Mouse (Mus musculus) midbrain, embryonic 16.5 days (tissue): Measurements from ENCODE around the gene Traip. TPM values are rescaled to one million over a fixed set of nuclear protein-coding genes. Genes with fewer than 3 reads are reported as not detected.
A peak's percentile ranks its signal among the peaks of the same experiment; 100 is the strongest.

ENCODE experiments used
- ATAC-seq: fragments of 200-750 bp; cut with Nextera tagmentation; 2 replicates; pipeline ENCODE4 v1.8.0; 2017; ENCODE audit warnings: moderate TSS enrichment
- H3K27ac ChIP-seq: fragments of 300-500 bp; sonication (generic); 2 replicates; pipeline ENCODE4 v1.5.1; 2014; ENCODE audit warnings: mild to moderate bottlenecking, low read length, mixed read lengths
- H3K27me3 ChIP-seq: fragments of 300-500 bp; sonication (generic); 2 replicates; pipeline ENCODE4 v1.6.1; 2014; ENCODE audit warnings: low read depth, low read length, mixed read lengths; ENCODE audit not compliant: control insufficient read depth, insufficient read depth
- H3K36me3 ChIP-seq: fragments of 300-500 bp; sonication (generic); 2 replicates; pipeline ENCODE4 v1.6.1; 2014; ENCODE audit warnings: mild to moderate bottlenecking, low read length, moderate library complexity, mixed read lengths; ENCODE audit not compliant: control insufficient read depth, insufficient read depth
- H3K4me1 ChIP-seq: fragments of 300-500 bp; sonication (generic); 2 replicates; pipeline ENCODE4 v1.6.1; 2014; ENCODE audit warnings: mild to moderate bottlenecking, low read length, mixed read lengths; ENCODE audit not compliant: control insufficient read depth, insufficient read depth
- H3K4me2 ChIP-seq: fragments of 300-500 bp; sonication (generic); 2 replicates; pipeline ENCODE4 v1.6.1; 2014; ENCODE audit warnings: mild to moderate bottlenecking, low read length, mixed read lengths
- H3K4me3 ChIP-seq: fragments of 300-500 bp; sonication (generic); 2 replicates; pipeline ENCODE4 v1.5.1; 2014; ENCODE audit warnings: low read depth, mild to moderate bottlenecking, low read length, moderate library complexity, mixed read lengths
- H3K9ac ChIP-seq: fragments of 300-500 bp; sonication (generic); 2 replicates; pipeline ENCODE4 v1.6.1; 2014; ENCODE audit warnings: low read depth, low read length, mixed read lengths
- H3K9me3 ChIP-seq: fragments of 300-500 bp; sonication (generic); replicated peaks from 2 replicates; pipeline ENCODE4 v1.6.1; 2014; ENCODE audit warnings: mild to moderate bottlenecking, low read length, mixed read lengths; ENCODE audit not compliant: control insufficient read depth, poor library complexity, severe bottlenecking
- WGBS: fragments of 180-500 bp; shearing (Covaris S2); extraction: QIAGEN DNeasy Blood & Tissue Kit; methylation state at CpG from one replicate; pipeline ENCODE4 v1.1.7; 2014; 5-methylcytosine and 5-hydroxymethylcytosine counted together
- polyA plus RNA-seq: library from polyadenylated mRNA; unstranded; fragments of >200 nt; fragmentation: Nextera tagmentation; extraction: Ambion mirVana; gene quantifications from 2 replicates; pipeline ENCODE4 v1.2.1, GENCODE M21; 2015

The Traip gene
- polyA plus RNA-seq, 1 experiment from 2014 or later: 12.6 TPM

- Histone ChIP-seq H3K4me2 (no peak overlapping the region), H3K27me3 (no peaks in the 10 kb centered on the region), H3K9ac (no peak overlapping the region), H3K9me3 (no peaks in the 10 kb centered on the region), H3K36me3 (no peaks in the 10 kb centered on the region), H3K4me3 (no peak overlapping the region), H3K4me1 (peaks cover 10% of the 10 kb centered on the region; the same call in 1 of the 2 replicates), H3K27ac (no peak overlapping the region)
- no peak for ATAC-seq
- WGBS: 88% methylated on average over 15 of the region's 15 CpGs
Observed at GRCm38 (mm10) chr9:107910025-107910769, 39.7 kb upstream of the Traip start.

DNA sequence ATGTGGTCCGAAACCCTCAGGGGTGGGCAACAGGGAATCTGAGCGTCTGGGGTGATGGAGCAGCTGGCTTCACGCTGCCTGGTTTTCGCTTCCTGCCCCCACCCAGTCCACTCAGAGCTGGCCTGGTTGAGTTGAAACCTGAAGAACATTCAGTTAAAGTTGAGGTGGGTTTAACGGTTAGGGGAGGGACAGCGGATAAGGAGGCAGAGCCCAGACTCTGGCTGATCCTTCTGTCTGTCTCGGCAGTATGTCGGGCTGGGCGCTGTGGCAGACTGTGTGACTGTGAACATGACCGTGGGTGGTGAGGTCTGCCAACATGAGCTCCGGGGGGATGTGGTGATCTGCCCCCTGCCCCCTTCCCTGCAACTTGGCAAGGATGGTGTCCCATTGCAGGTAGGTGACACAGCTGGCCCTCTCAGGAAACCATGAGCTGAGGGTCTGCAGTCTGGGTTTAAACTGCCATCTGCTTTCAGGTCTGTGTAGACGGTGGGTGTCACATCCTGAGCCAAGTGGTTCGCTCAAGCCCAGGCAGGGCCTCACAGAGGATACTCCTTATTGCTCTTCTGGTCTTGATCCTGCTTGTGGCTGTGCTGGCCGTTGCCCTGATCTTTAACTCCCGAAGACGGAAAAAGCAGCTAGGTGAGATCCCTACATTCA is 35.0 kb upstream of the Traip start:
- ATAC-seq: no peak
- H3K27ac ChIP-seq: no peak overlapping the region
- no peaks in the 10 kb centered on the region for H3K9me3 ChIP-seq
- H3K4me3 ChIP-seq: no peak overlapping the region
- whole genome bisulfite sequencing: 83% methylated on average over 16 of the region's 16 CpGs
- H3K4me1 ChIP-seq: peaks cover 16% of the 10 kb centered on the region
- no peaks in the 10 kb centered on the region for H3K27me3 ChIP-seq
- H3K4me2 ChIP-seq: no peak overlapping the region
- no peak overlapping the region for H3K9ac ChIP-seq
- no peaks in the 10 kb centered on the region for H3K36me3 ChIP-seq

DNA sequence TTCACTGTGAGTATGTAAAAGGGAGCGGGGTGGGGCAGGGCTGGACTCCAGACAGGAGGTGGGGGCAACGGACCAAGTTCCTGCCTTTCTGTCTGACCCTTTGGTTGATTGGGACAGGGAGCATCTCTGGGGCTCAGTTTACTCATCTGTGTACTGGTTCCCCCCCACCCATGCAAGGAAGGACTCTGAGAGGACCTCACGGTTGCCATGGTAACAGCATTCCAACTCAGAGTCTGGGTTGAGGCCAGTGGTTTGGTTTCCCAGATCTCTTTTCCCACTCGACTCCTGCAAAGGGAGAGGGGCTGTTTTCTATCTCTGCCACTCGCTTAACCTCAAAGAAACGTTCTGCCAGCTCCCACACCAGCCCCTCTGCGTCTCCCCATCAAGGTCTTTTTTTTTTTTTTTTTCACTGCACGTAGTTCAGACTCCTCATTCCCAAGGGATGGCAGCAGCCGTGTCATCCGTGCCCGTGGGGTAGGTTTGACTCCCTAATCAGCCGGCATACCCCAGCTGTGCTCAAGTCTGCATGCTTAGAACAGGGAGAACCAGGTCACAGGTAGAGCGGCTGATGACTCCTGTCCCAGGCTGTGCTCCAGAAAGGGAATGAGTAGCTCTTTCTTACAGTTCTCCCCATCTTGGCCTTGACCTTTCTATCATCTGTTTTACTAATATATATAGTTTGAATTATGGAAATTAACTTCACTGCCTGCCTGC is 31.9 kb upstream of the Traip start:
- WGBS: 26% methylated on average over 13 of the region's 13 CpGs
- ATAC-seq: peak; percentile 59
- peak overlapping the region; percentile 66 for H3K27ac ChIP-seq

DNA sequence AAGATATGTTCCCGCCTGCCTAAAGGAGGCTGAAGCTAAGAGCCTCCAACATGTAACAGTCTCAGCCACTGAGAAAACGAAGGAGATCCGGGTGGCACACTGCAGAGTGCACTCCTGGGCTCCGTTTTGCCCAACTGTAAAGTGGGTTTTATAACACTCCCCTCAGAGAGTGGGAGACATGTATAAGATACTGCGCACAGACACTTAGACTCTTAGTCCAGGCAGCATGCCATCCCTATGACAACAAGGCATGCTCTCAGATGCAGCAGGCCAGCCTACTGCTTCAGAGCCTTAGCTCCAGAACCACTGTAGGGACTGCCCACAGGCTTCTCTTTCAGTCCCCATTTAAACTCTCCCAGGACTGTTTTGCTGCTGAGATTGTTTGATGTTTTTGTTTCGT is 31.1 kb upstream of the Traip start:
- ATAC-seq: no peak
- H3K4me1 ChIP-seq: peaks cover 19% of the 10 kb centered on the region
- WGBS: 88% methylated on average over 6 of the region's 6 CpGs
- H3K27me3 ChIP-seq: no peaks in the 10 kb centered on the region
- peak overlapping the region; percentile 66 for H3K27ac ChIP-seq
- no peaks in the 10 kb centered on the region for H3K36me3 ChIP-seq
- no peaks in the 10 kb centered on the region for H3K9me3 ChIP-seq
- no peak overlapping the region for H3K4me3 ChIP-seq
- H3K4me2 ChIP-seq: no peak overlapping the region
- no peak overlapping the region for H3K9ac ChIP-seq

More for the DNA sequence above, 31.9 kb upstream of the Traip start:
- peaks cover 16% of the 10 kb centered on the region for H3K4me1 ChIP-seq
- peak overlapping the region; percentile 19; the same call in 1 of the 2 replicates for H3K4me2 ChIP-seq
- no peaks in the 10 kb centered on the region for H3K9me3 ChIP-seq
- no peak overlapping the region for H3K4me3 ChIP-seq
- H3K9ac ChIP-seq: 0 out of 2 replicates have a peak overlapping the region, but pooled peaks have one; percentile 12
- H3K36me3 ChIP-seq: no peaks in the 10 kb centered on the region
- no peaks in the 10 kb centered on the region for H3K27me3 ChIP-seq

GRCm38 (mm10) chr9:107919441-107919840 is 30.5 kb upstream of the Traip start:
- no peak overlapping the region for H3K27ac ChIP-seq
- no peaks in the 10 kb centered on the region for H3K9me3 ChIP-seq
- H3K9ac ChIP-seq: no peak overlapping the region
- no peak overlapping the region for H3K4me2 ChIP-seq
- WGBS: 83% methylated on average over 5 of the region's 5 CpGs
- no peak overlapping the region for H3K4me3 ChIP-seq
- H3K4me1 ChIP-seq: peaks cover 24% of the 10 kb centered on the region
- ATAC-seq: no peak
- no peaks in the 10 kb centered on the region for H3K36me3 ChIP-seq
- no peaks in the 10 kb centered on the region for H3K27me3 ChIP-seq

DNA sequence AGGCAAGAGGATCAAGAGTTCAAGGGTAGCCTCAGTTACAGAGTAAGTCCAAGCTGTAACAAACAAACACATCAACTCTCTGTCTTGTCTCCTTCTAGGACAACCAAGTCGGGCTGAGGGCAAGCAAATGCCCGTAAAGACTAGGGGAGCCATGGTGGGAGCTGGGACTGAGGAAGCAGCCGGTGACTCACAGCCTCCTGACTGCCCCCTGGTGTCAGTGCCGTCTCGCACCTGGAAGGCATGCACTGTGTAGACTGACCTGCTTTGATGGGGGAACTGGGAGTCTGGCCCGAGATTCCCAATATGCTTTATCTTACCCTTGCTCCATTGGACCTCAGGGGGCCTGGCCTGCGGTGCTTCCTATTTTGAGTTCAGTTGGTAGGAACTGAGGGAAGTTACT is 26.9 kb upstream of the Traip start:
- 35% methylated on average over 7 of the region's 7 CpGs for WGBS
- no peaks in the 10 kb centered on the region for H3K9me3 ChIP-seq
- H3K4me3 ChIP-seq: no peak overlapping the region
- peaks cover 28% of the 10 kb centered on the region for H3K4me1 ChIP-seq
- ATAC-seq: no peak
- H3K36me3 ChIP-seq: no peaks in the 10 kb centered on the region
- no peak overlapping the region for H3K9ac ChIP-seq
- no peak overlapping the region for H3K27ac ChIP-seq
- H3K27me3 ChIP-seq: no peaks in the 10 kb centered on the region
- H3K4me2 ChIP-seq: no peak overlapping the region

GRCm38 (mm10) chr9:107923956-107924355 is 26.0 kb upstream of the Traip start:
- H3K9ac ChIP-seq: 0 out of 2 replicates have a peak overlapping the region, but pooled peaks have one; percentile 16
- H3K4me3 ChIP-seq: no peak overlapping the region
- WGBS: 31% methylated on average over 6 of the region's 6 CpGs
- H3K27me3 ChIP-seq: no peaks in the 10 kb centered on the region
- 0 out of 2 replicates have a peak, but pooled peaks have one; percentile 6 for ATAC-seq
- no peaks in the 10 kb centered on the region for H3K9me3 ChIP-seq
- H3K4me2 ChIP-seq: no peak overlapping the region
- no peaks in the 10 kb centered on the region for H3K36me3 ChIP-seq
- H3K4me1 ChIP-seq: peaks cover 19% of the 10 kb centered on the region
- peak overlapping the region; percentile 61; the same call in 1 of the 2 replicates for H3K27ac ChIP-seq

DNA sequence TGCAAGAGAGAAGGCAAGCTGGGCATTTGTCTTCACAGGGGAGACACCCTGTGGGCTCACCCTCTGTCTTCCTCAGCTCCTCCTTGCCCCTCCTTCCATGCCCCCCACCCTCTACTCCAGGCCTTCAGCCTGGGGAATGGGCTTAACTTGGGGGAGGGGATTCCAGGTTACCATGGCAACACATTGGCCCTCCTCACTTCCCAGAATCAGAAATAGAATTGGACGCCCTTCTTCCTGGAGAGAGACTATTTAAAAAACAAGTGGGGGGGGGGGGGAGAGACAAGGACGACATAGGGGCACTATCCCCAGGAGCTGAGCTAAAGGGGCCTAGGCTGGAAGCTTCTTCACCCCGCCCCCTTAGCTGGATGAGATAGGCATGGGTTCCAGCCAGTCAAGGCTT is 24.7 kb upstream of the Traip start:
- no peak overlapping the region for H3K4me2 ChIP-seq
- H3K27me3 ChIP-seq: no peaks in the 10 kb centered on the region
- 0 out of 2 replicates have a peak overlapping the region, but pooled peaks have one; percentile 26 for H3K27ac ChIP-seq
- peaks cover 18% of the 10 kb centered on the region for H3K4me1 ChIP-seq
- no peaks in the 10 kb centered on the region for H3K36me3 ChIP-seq
- no peaks in the 10 kb centered on the region for H3K9me3 ChIP-seq
- WGBS: 11% methylated on average over 3 of the region's 3 CpGs
- H3K9ac ChIP-seq: no peak overlapping the region
- 0 out of 2 replicates have a peak, but pooled peaks have one; percentile 37 for ATAC-seq
- no peak overlapping the region for H3K4me3 ChIP-seq
